Mouse (Mus musculus) stomach, embryonic 14.5 days (tissue): ENCODE data around the gene Prss12. TPM values are rescaled to one million over a fixed set of nuclear protein-coding genes. Genes with fewer than 3 reads are reported as not detected.

Experiments
- ATAC-seq: fragments of 200-750 bp; cut with Nextera tagmentation; 2 replicates; pipeline ENCODE4 v1.8.0; 2017; ENCODE audit warnings: low read depth, moderate TSS enrichment; ENCODE audit not compliant: insufficient number of reproducible peaks, insufficient read depth, low FRiP score
- H3K27ac ChIP-seq: fragments of 300-500 bp; sonication (generic); 2 replicates; pipeline ENCODE4 v1.5.1; 2014; ENCODE audit warnings: mild to moderate bottlenecking, low read length, moderate library complexity, mixed read lengths
- H3K27me3 ChIP-seq: fragments of 300-500 bp; sonication (generic); 2 replicates; pipeline ENCODE4 v1.6.1; 2014; ENCODE audit warnings: low read length, control low read depth, mixed read lengths; ENCODE audit not compliant: control insufficient read depth, insufficient read depth
- H3K36me3 ChIP-seq: fragments of 300-500 bp; sonication (generic); 2 replicates; pipeline ENCODE4 v1.6.1; 2014; ENCODE audit warnings: mild to moderate bottlenecking, control low read depth, low read length, moderate library complexity, mixed read lengths; ENCODE audit not compliant: control insufficient read depth, insufficient read depth
- H3K4me1 ChIP-seq: fragments of 300-500 bp; sonication (generic); 2 replicates; pipeline ENCODE4 v1.6.1; 2014; ENCODE audit warnings: low read length, control low read depth, mixed read lengths; ENCODE audit not compliant: control insufficient read depth, insufficient read depth
- H3K4me2 ChIP-seq: fragments of 300-500 bp; sonication (generic); replicated peaks from 2 replicates; pipeline ENCODE4 v1.6.1; 2014; ENCODE audit warnings: low read depth, low read length, control low read depth
- H3K4me3 ChIP-seq: fragments of 300-500 bp; sonication (generic); 2 replicates; pipeline ENCODE4 v1.5.1; 2014; ENCODE audit warnings: low read depth, low read length, control low read depth
- H3K9ac ChIP-seq: fragments of 300-500 bp; sonication (generic); replicated peaks from 2 replicates; pipeline ENCODE4 v1.6.1; 2014; ENCODE audit warnings: low read depth, mild to moderate bottlenecking, control low read depth, low read length, moderate library complexity, mixed read lengths
- H3K9me3 ChIP-seq: fragments of 300-500 bp; sonication (generic); 2 replicates; pipeline ENCODE4 v1.6.1; 2016; ENCODE audit warnings: low read depth, low read length, control low read depth; ENCODE audit not compliant: control insufficient read depth
- WGBS: fragments of 180-500 bp; shearing (Covaris S2); extraction: QIAGEN DNeasy Blood & Tissue Kit; methylation state at CpG from one replicate; pipeline ENCODE4 v1.1.7; 2014; 5-methylcytosine and 5-hydroxymethylcytosine counted together
- polyA plus RNA-seq: library from polyadenylated mRNA; unstranded; fragments of >200 nt; fragmentation: Nextera tagmentation; extraction: Ambion mirVana; gene quantifications from 2 replicates; pipeline ENCODE4 v1.2.1, GENCODE M21; 2014

Gene Prss12
- polyA plus RNA-seq, 1 experiment from 2014 or later: 1.7 TPM

- H3K9me3 ChIP-seq: no peaks in the 10 kb centered on the region
- H3K9ac ChIP-seq: no peak overlapping the region
- H3K27ac ChIP-seq: no peak overlapping the region
- H3K36me3 ChIP-seq: no peaks in the 10 kb centered on the region
- no peaks in the 10 kb centered on the region for H3K4me1 ChIP-seq
- ATAC-seq: no peak
- H3K4me3 ChIP-seq: no peak overlapping the region
- WGBS: 73% methylated on average over 10 of the region's 10 CpGs
- H3K4me2 ChIP-seq: no peak overlapping the region
- no peaks in the 10 kb centered on the region for H3K27me3 ChIP-seq
Observed at GRCm38 (mm10) chr3:123527806-123528507, 81.2 kb downstream of the Prss12 start.

- WGBS: 66% methylated on average over 2 of the region's 2 CpGs
- H3K27ac ChIP-seq: no peak overlapping the region
- ATAC-seq: no peak
Observed at GRCm38 (mm10) chr3:123531124-123531523, 84.4 kb downstream of the Prss12 start.

GRCm38 (mm10) chr3:123537279-123537678 is 90.6 kb downstream of the Prss12 start:
- Histone ChIP-seq H3K36me3 (no peaks in the 10 kb centered on the region), H3K4me1 (no peaks in the 10 kb centered on the region), H3K4me2 (no peak overlapping the region), H3K27me3 (no peaks in the 10 kb centered on the region), H3K9me3 (no peaks in the 10 kb centered on the region), H3K9ac (no peak overlapping the region), H3K27ac (no peak overlapping the region), H3K4me3 (no peak overlapping the region)
- no peak for ATAC-seq
- 82% methylated on average over 1 of the region's 1 CpGs for WGBS

More at GRCm38 (mm10) chr3:123531124-123531523, 84.4 kb downstream of the Prss12 start:
- H3K27me3 ChIP-seq: no peaks in the 10 kb centered on the region
- H3K36me3 ChIP-seq: no peaks in the 10 kb centered on the region
- no peaks in the 10 kb centered on the region for H3K9me3 ChIP-seq
- no peak overlapping the region for H3K4me3 ChIP-seq
- no peak overlapping the region for H3K4me2 ChIP-seq
- no peak overlapping the region for H3K9ac ChIP-seq
- H3K4me1 ChIP-seq: no peaks in the 10 kb centered on the region

- no peak for ATAC-seq
- Histone ChIP-seq H3K27me3 (no peaks in the 10 kb centered on the region), H3K4me1 (no peaks in the 10 kb centered on the region), H3K9ac (no peak overlapping the region), H3K27ac (no peak overlapping the region), H3K36me3 (no peaks in the 10 kb centered on the region), H3K4me2 (no peak overlapping the region), H3K4me3 (no peak overlapping the region), H3K9me3 (no peaks in the 10 kb centered on the region)
- whole genome bisulfite sequencing: 67% methylated on average over 6 of the region's 6 CpGs
Observed at GRCm38 (mm10) chr3:123543585-123544304, 97.0 kb downstream of the Prss12 start.

- WGBS: 72% methylated on average over 3 of the region's 3 CpGs
Observed at GRCm38 (mm10) chr3:123550487-123550886, 103.8 kb downstream of the Prss12 start.

GRCm38 (mm10) chr3:123553872-123554271 is 107.2 kb downstream of the Prss12 start:
- H3K4me3 ChIP-seq: no peak overlapping the region
- no peak overlapping the region for H3K27ac ChIP-seq
- no peak for ATAC-seq
- H3K9ac ChIP-seq: no peak overlapping the region
- no peaks in the 10 kb centered on the region for H3K4me1 ChIP-seq
- no peaks in the 10 kb centered on the region for H3K27me3 ChIP-seq
- H3K36me3 ChIP-seq: no peaks in the 10 kb centered on the region
- H3K9me3 ChIP-seq: no peaks in the 10 kb centered on the region
- H3K4me2 ChIP-seq: no peak overlapping the region
- WGBS: 78% methylated on average over 6 of the region's 6 CpGs

More at GRCm38 (mm10) chr3:123550487-123550886, 103.8 kb downstream of the Prss12 start:
- no peak for ATAC-seq
- Histone ChIP-seq H3K9ac (no peak overlapping the region), H3K27ac (no peak overlapping the region), H3K4me2 (no peak overlapping the region), H3K36me3 (no peaks in the 10 kb centered on the region), H3K4me1 (no peaks in the 10 kb centered on the region), H3K4me3 (no peak overlapping the region), H3K9me3 (no peaks in the 10 kb centered on the region), H3K27me3 (no peaks in the 10 kb centered on the region)

- Histone ChIP-seq H3K4me1 (no peaks in the 10 kb centered on the region), H3K4me2 (no peak overlapping the region), H3K9me3 (no peaks in the 10 kb centered on the region), H3K36me3 (no peaks in the 10 kb centered on the region), H3K27ac (no peak overlapping the region), H3K27me3 (no peaks in the 10 kb centered on the region), H3K9ac (no peak overlapping the region), H3K4me3 (no peak overlapping the region)
- 87% methylated on average over 7 of the region's 7 CpGs for WGBS
- no peak for ATAC-seq
Observed at GRCm38 (mm10) chr3:123555254-123555865, 108.6 kb downstream of the Prss12 start.
